Mouse (Mus musculus) heart, postnatal 10 days (tissue): Measurements from ENCODE around the gene Adal. TPM values are rescaled to one million over a fixed set of nuclear protein-coding genes. Genes with fewer than 3 reads are reported as not detected.

Experiments
- DNase-seq, 2 experiments: peaks; one replicate each; pipeline ENCODE4 v3.0.0; 2021
- intact Hi-C: fragments of 180-260 bp; cut with DNase I; formaldehyde crosslinking; loops from one replicate; pipeline ENCODE4 v1.15.1; 2025
- total RNA-seq, 2 experiments: library from RNA; stranded (reverse); gene quantifications; 2 replicates each; pipeline ENCODE4 v1.2.3; 2021

Gene Adal
- total RNA-seq, 2 experiments from 2014 or later, result 10.4 to 13.6 TPM

DNA sequence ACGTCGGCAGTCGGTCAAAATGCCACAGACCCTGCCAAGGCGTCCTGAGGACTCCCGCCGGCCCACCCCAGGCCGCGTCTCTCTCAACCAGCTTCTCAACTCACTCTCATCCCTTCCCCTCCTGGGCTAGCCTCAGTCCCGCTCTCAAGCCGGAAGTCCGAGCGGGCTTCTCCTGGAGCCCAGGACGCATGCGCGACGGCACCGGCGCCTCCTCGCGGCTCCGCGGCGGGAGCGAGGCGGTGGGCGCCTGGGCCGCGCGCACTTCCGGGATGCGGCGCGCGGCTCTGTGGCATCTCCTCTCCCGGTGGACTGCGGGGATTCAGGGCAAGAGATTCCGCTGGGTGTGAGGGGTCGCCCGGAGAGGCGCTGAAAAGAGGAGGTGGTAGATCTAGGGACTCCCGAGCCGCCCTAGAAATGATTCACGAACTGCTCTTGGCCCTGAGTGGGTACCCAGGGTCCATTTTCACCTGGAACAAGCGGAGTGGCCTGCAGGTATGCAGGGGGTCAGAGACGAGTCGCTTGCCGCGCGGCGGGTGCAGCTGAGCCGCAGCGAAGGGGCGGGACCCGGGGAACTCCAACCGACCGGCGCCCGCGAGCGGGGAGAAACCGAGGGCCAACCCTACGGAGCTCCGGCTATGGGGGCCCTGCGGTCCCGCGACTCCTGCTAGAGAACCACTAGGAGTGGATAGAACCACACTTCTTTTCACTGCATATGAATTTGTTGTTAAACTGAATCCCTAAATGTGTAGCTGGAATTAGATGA, 30.9 kb downstream of the Adal start, which contains the start of gene Zscan29:
Zscan29 (minus strand) TSS at position 146 of the 763 bp plus-strand sequence.
- intact Hi-C loops, result loop anchor here (2.0 kb wide), 1 partner anchor 28 kb away; no protein-coding TSS in a partner anchor
- peak; percentile 92 to 93 for DNase-seq

DNA sequence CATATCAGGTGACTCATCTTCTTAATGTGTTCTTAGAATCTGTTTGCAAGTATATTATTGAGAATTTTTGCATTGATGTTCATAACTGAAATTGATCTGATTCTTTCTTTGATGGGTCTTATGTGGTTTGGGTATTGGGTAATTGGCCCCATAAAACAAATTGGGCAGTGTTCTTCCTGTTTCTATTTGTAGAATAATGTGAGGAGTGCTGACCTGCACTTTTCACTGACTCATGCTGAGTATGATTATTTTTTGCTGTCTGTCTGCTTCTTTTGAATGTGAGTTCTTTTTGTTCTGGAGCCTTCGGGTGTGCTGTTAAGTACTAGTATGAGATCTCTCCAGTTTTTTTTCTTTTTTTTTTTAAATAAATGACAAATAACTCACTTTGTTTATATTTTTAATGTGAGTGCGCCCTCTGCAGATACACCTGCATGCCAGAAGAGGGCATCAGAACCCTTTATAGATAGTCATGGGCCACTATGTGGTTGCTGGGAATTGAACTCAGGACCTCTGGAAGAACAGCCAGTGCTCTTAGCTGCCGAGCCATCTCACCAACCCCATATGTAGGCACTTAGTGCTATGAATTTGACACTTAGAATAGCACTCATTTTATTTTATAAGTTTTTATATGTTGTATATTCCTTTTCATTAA, 38.7 kb downstream of the Adal start:
- DNase-seq, result no peak
- intact Hi-C loops, result no loop called here

- DNase-seq, result peak in 1 of 2 experiments; percentile 19
- intact Hi-C loops, result no loop called here
These were observed 43.2 kb downstream of the Adal start for GRCm38 (mm10) chr2:121183431-121183830.

DNA sequence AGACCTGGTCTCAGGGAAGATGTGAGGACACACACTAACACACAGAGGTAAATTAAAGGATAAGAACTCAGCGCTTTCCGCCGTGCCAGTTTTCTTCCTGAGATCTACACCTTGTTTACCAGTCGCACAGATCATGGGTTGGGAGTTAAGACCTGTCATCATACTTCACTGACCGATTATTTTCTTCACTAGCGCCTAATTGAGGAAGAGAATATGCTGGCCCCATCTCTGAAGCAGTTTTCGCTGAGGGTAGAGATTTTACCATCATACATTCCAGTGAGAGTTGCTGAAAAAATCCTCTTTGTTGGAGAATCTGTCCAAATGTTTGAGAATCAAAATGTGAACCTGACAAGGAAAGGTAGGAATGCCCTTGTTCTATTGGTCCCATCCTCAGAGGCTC, 43.9 kb downstream of the Adal start:
- DNase-seq, result no peak
- intact Hi-C loops, result no loop called here

DNA sequence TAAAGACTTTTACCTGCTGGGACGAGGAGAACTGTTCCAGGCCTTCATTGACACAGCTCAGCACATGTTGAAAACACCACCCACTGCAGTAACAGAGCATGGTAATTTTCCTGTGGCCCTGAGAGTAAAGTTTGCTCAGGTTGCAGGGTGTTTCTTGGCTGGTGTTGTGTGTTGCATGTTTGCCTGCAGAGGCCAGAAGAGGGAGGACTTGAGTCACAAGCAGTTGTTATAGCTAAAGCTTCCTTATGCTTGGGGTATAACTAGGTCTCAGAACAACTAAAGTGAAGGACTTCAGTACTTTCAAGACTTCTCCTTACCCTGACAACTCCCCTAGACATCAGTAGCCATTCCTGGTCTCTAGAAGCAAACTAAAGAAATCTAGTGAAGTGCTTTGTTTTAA, 48.3 kb downstream of the Adal start:
- intact Hi-C loops, result loop anchor here (5.0 kb wide), 1 partner anchor 209 kb away; no protein-coding TSS in a partner anchor

GRCm38 (mm10) chr2:121195466-121195865, 55.2 kb downstream of the Adal start:
- intact Hi-C loops, result no loop called here
- DNase-seq, result no peak

More for the DNA sequence above, 48.3 kb downstream of the Adal start:
- no peak for DNase-seq

- intact Hi-C loops, result no loop called here
- DNase-seq, result no peak
These were observed 64.0 kb downstream of the Adal start for GRCm38 (mm10) chr2:121204276-121204675.

Other genes with a start within 250 kb of the Adal start
- 10 to 100 TPM; 25.9 to 31.9 TPM for gene Ubr1, start 169.7 kb upstream of the Adal start, total RNA-seq
- 1 to 10 TPM; 3.3 to 5.0 TPM for gene Tmem62, start 163.4 kb upstream of the Adal start, total RNA-seq
- gene Ccndbp1, start 132.0 kb upstream of the Adal start, total RNA-seq, result 10 to 100 TPM; 28.4 to 31.7 TPM
- under 1 TPM; 0.47 to 0.93 TPM for gene Epb42, start 103.4 kb upstream of the Adal start, total RNA-seq
- gene Tgm5, start 54.6 kb upstream of the Adal start, total RNA-seq, result not detected
- not detected for gene Tgm7, start 30.6 kb upstream of the Adal start, total RNA-seq
- 10 to 100 TPM; 10.2 to 12.6 TPM for gene Lcmt2, start 225 bp downstream of the Adal start, total RNA-seq
- gene Tubgcp4, start 30.2 kb downstream of the Adal start, total RNA-seq, result 10 to 100 TPM; 16.1 to 18.0 TPM
- 1 to 10 TPM; 8.0 to 9.5 TPM for gene Zscan29, start 30.7 kb downstream of the Adal start, total RNA-seq
- 10 to 100 TPM; 51.6 to 57.8 TPM for gene Trp53bp1, start 131.0 kb downstream of the Adal start, total RNA-seq
- gene Map1a, start 149.2 kb downstream of the Adal start, total RNA-seq, result 10 to 100 TPM in 1 of 2 experiments, 1 to 10 TPM in 1; 9.6 to 12.2 TPM
- 10 to 100 TPM; 23.5 to 25.0 TPM for gene Ppip5k1, start 215.0 kb downstream of the Adal start, total RNA-seq
- 1 to 10 TPM; 1.3 to 1.6 TPM for gene Ckmt1, start 217.3 kb downstream of the Adal start, total RNA-seq
- gene Strc, start 246.7 kb downstream of the Adal start, total RNA-seq, result not detected